Mouse (Mus musculus): ENCODE results near the gene Rxrb. TPM values are rescaled to one million over a fixed set of nuclear protein-coding genes. Genes with fewer than 3 reads are reported as not detected.
A peak's percentile ranks its signal among the peaks of the same experiment; 100 is the strongest.

The Rxrb gene
- polyA plus RNA-seq, 1 experiment from 2014 or later, result 44.7 TPM

- WGBS, result 15% methylated on average over 21 of the region's 21 CpGs
- Histone ChIP-seq H3K9me3 (no peaks in the 10 kb centered on the region), H3K4me1 (peaks cover 52% of the 10 kb centered on the region), H3K27ac (replicated peaks) (no peak overlapping the region), H3K36me3 (replicated peaks) (peaks cover 52% of the 10 kb centered on the region), H3K27me3 (replicated peaks; ENCODE audit: low read depth, poor library complexity, severe bottlenecking) (peaks cover 47% of the 10 kb centered on the region), H3K4me3 (peak overlapping the region; percentile 46)
- DNase-seq (ENCODE audit: low spot score), result no peak
Observed at GRCm38 (mm10) chr17:34038440-34038839, 6.8 kb downstream of the Rxrb start.

GRCm38 (mm10) chr17:34038878-34039561, 7.4 kb downstream of the Rxrb start, which contains the start of gene Col11a2:
Col11a2 (plus strand) TSS chr17:34039437.
- peaks cover 46% of the 10 kb centered on the region for H3K36me3 ChIP-seq (replicated peaks)
- no peaks in the 10 kb centered on the region for H3K9me3 ChIP-seq
- 12% methylated on average over 28 of the region's 28 CpGs for WGBS
- peak; percentile 40 for DNase-seq (ENCODE audit: low spot score)
- H3K27ac ChIP-seq (replicated peaks), result peak within 1 kb of the TSS; percentile 32; the same call in 1 of the 2 replicates
- H3K4me3 ChIP-seq, result peak within 1 kb of the TSS; percentile 46
- H3K4me1 ChIP-seq, result peaks cover 46% of the 10 kb centered on the region
- peaks cover 47% of the 10 kb centered on the region for H3K27me3 ChIP-seq (replicated peaks; ENCODE audit: low read depth, poor library complexity, severe bottlenecking)

- 29% methylated on average over 17 of the region's 17 CpGs for WGBS
- peak overlapping the region; percentile 46 for H3K4me3 ChIP-seq
- peak overlapping the region; percentile 32; the same call in 1 of the 2 replicates for H3K27ac ChIP-seq (replicated peaks)
- H3K36me3 ChIP-seq (replicated peaks), result peaks cover 38% of the 10 kb centered on the region
- no peaks in the 10 kb centered on the region for H3K9me3 ChIP-seq
- H3K4me1 ChIP-seq, result peaks cover 44% of the 10 kb centered on the region
- peak; percentile 43 for DNase-seq (ENCODE audit: low spot score)
- peaks cover 47% of the 10 kb centered on the region for H3K27me3 ChIP-seq (replicated peaks; ENCODE audit: low read depth, poor library complexity, severe bottlenecking)
Observed at GRCm38 (mm10) chr17:34039562-34040450, 8.2 kb downstream of the Rxrb start.

GRCm38 (mm10) chr17:34045941-34046340, 14.3 kb downstream of the Rxrb start:
- whole genome bisulfite sequencing, result 82% methylated on average over 14 of the region's 14 CpGs
- DNase-seq (ENCODE audit: low spot score), result no peak
- Histone ChIP-seq H3K27me3 (replicated peaks; ENCODE audit: low read depth, poor library complexity, severe bottlenecking) (peaks cover 18% of the 10 kb centered on the region), H3K4me1 (peaks cover 10% of the 10 kb centered on the region), H3K36me3 (replicated peaks) (peaks cover 4% of the 10 kb centered on the region; the same call in 1 of the 2 replicates), H3K4me3 (no peak overlapping the region), H3K27ac (replicated peaks) (no peak overlapping the region), H3K9me3 (peaks cover 11% of the 10 kb centered on the region)

- Histone ChIP-seq H3K4me3 (no peak overlapping the region), H3K27ac (replicated peaks) (no peak overlapping the region), H3K4me1 (peaks cover 2% of the 10 kb centered on the region; the same call in 1 of the 2 replicates), H3K9me3 (peaks cover 11% of the 10 kb centered on the region), H3K27me3 (replicated peaks; ENCODE audit: low read depth, poor library complexity, severe bottlenecking) (peaks cover 3% of the 10 kb centered on the region; the same call in 1 of the 2 replicates), H3K36me3 (replicated peaks) (peaks cover 4% of the 10 kb centered on the region; the same call in 1 of the 2 replicates)
- WGBS, result 94% methylated on average over 5 of the region's 5 CpGs
- no peak for DNase-seq (ENCODE audit: low spot score)
Observed at GRCm38 (mm10) chr17:34047404-34048050, 15.9 kb downstream of the Rxrb start.

- DNase-seq (ENCODE audit: low spot score), result no peak
- 80% methylated on average over 7 of the region's 7 CpGs for WGBS
- H3K9me3 ChIP-seq, result no peaks in the 10 kb centered on the region
- H3K27ac ChIP-seq (replicated peaks), result no peak overlapping the region
- no peak overlapping the region for H3K4me3 ChIP-seq
- H3K36me3 ChIP-seq (replicated peaks), result no peaks in the 10 kb centered on the region; the same call in 1 of the 2 replicates
- H3K4me1 ChIP-seq, result peaks cover 19% of the 10 kb centered on the region; the same call in 1 of the 2 replicates
- H3K27me3 ChIP-seq (replicated peaks; ENCODE audit: low read depth, poor library complexity, severe bottlenecking), result no peaks in the 10 kb centered on the region
Observed at GRCm38 (mm10) chr17:34057224-34057623, 25.6 kb downstream of the Rxrb start.

- Histone ChIP-seq H3K36me3 (replicated peaks) (no peaks in the 10 kb centered on the region), H3K27me3 (replicated peaks; ENCODE audit: low read depth, poor library complexity, severe bottlenecking) (no peaks in the 10 kb centered on the region), H3K9me3 (no peaks in the 10 kb centered on the region), H3K27ac (replicated peaks) (no peak overlapping the region), H3K4me3 (no peak overlapping the region), H3K4me1 (no peaks in the 10 kb centered on the region)
- no peak for DNase-seq (ENCODE audit: low spot score)
- 64% methylated on average over 3 of the region's 3 CpGs for WGBS
Observed at GRCm38 (mm10) chr17:34068864-34069263, 37.3 kb downstream of the Rxrb start.

GRCm38 (mm10) chr17:34072091-34072490, 40.5 kb downstream of the Rxrb start:
- Histone ChIP-seq H3K36me3 (replicated peaks) (no peaks in the 10 kb centered on the region), H3K4me1 (0 out of 2 replicates have a peak, but pooled peaks cover 2% of the 10 kb centered on the region), H3K27ac (replicated peaks) (no peak overlapping the region), H3K27me3 (replicated peaks; ENCODE audit: low read depth, poor library complexity, severe bottlenecking) (peaks cover 17% of the 10 kb centered on the region), H3K9me3 (no peaks in the 10 kb centered on the region), H3K4me3 (no peak overlapping the region)
- no peak for DNase-seq (ENCODE audit: low spot score)
- WGBS, result 73% methylated on average over 5 of the region's 5 CpGs

GRCm38 (mm10) chr17:34075271-34075670, 43.7 kb downstream of the Rxrb start:
- DNase-seq (ENCODE audit: low spot score), result peak; percentile 62
- Histone ChIP-seq H3K27me3 (replicated peaks; ENCODE audit: low read depth, poor library complexity, severe bottlenecking) (peaks cover 22% of the 10 kb centered on the region), H3K4me1 (0 out of 2 replicates have a peak, but pooled peaks cover 2% of the 10 kb centered on the region), H3K27ac (replicated peaks) (no peak overlapping the region), H3K9me3 (no peaks in the 10 kb centered on the region), H3K36me3 (replicated peaks) (no peaks in the 10 kb centered on the region), H3K4me3 (no peak overlapping the region)
- WGBS, result 40% methylated on average over 7 of the region's 7 CpGs

GRCm38 (mm10) chr17:34077549-34077948, 45.9 kb downstream of the Rxrb start:
- H3K36me3 ChIP-seq (replicated peaks), result no peaks in the 10 kb centered on the region
- H3K4me1 ChIP-seq, result 0 out of 2 replicates have a peak, but pooled peaks cover 2% of the 10 kb centered on the region
- H3K4me3 ChIP-seq, result no peak overlapping the region
- no peaks in the 10 kb centered on the region for H3K9me3 ChIP-seq
- 2% methylated on average over 9 of the region's 9 CpGs for WGBS
- H3K27me3 ChIP-seq (replicated peaks; ENCODE audit: low read depth, poor library complexity, severe bottlenecking), result peaks cover 22% of the 10 kb centered on the region
- DNase-seq (ENCODE audit: low spot score), result peak; percentile 81
- no peak overlapping the region for H3K27ac ChIP-seq (replicated peaks)

GRCm38 (mm10) chr17:34078148-34078547, 46.5 kb downstream of the Rxrb start:
- 70% methylated on average over 4 of the region's 4 CpGs for WGBS
- H3K9me3 ChIP-seq, result no peaks in the 10 kb centered on the region
- no peak for DNase-seq (ENCODE audit: low spot score)
- H3K27ac ChIP-seq (replicated peaks), result no peak overlapping the region
- H3K27me3 ChIP-seq (replicated peaks; ENCODE audit: low read depth, poor library complexity, severe bottlenecking), result peaks cover 22% of the 10 kb centered on the region
- H3K36me3 ChIP-seq (replicated peaks), result no peaks in the 10 kb centered on the region
- H3K4me1 ChIP-seq, result peaks cover 8% of the 10 kb centered on the region
- no peak overlapping the region for H3K4me3 ChIP-seq

- Histone ChIP-seq H3K36me3 (replicated peaks) (no peaks in the 10 kb centered on the region), H3K4me1 (peaks cover 11% of the 10 kb centered on the region), H3K9me3 (no peaks in the 10 kb centered on the region), H3K4me3 (no peak overlapping the region), H3K27ac (replicated peaks) (no peak overlapping the region), H3K27me3 (replicated peaks; ENCODE audit: low read depth, poor library complexity, severe bottlenecking) (peaks cover 23% of the 10 kb centered on the region)
- WGBS, result 89% methylated on average over 11 of the region's 11 CpGs
- no peak for DNase-seq (ENCODE audit: low spot score)
Observed at GRCm38 (mm10) chr17:34079002-34079401, 47.4 kb downstream of the Rxrb start.
